Mouse (Mus musculus): ENCODE results near the gene Proz. TPM values are rescaled to one million over a fixed set of nuclear protein-coding genes. Genes with fewer than 3 reads are reported as not detected.
A peak's percentile ranks its signal among the peaks of the same experiment; 100 is the strongest.

Proz gene
- total and polyA plus RNA-seq, 3 experiments, result 0.12 to 0.54 TPM; not detected in 1

DNA sequence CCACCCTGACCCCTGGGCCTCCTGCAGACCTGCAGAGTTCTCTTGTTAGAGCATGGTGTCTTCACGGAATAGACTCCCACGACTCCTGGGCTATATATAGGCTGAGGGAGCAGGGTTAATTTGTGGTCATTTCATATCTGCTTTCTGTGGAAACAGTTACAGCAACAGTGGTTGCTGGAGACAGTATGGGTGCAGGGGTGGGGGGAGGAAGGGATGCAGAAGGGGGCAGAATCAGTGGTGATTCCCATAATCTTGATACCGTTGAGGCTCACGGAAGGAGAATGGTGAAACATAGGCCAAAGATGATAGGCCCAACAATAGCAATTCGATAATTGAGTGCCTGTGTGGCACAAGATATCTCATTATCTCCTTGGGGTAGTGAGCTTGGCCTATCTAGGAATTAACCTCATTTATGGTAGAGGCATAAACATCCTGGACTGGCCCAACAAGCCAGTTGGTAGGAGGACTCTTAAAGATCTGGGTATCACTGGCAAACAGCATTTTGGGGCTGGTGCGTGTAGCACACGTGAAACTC, 62.2 kb downstream of the Proz start (continued):
- TF ChIP-seq MEF2A (IDR thresholded peaks at IDR 0.05; ENCODE audit: extremely low read depth, insufficient replicate concordance, low read depth, low read length, poor library complexity, severe bottlenecking) (peak; percentile 98), TBP (IDR thresholded peaks at IDR 0.05; ENCODE audit: low read depth, low read length) (no peak; the same call in 1 of the 2 replicates), BHLHE40 (IDR thresholded peaks at IDR 0.05; ENCODE audit: borderline replicate concordance, low read depth, low read length) (peak; percentile 56; the same call in 1 of the 2 replicates), KAT2A (conservative IDR thresholded peaks at IDR 0.05; ENCODE audit: low read depth, low read length) (no peak), TAL1 (IDR thresholded peaks at IDR 0.05; ENCODE audit: low read length) (peak; percentile 74), MAX (IDR thresholded peaks at IDR 0.05; ENCODE audit: low read length) (no peak), JUND (IDR thresholded peaks at IDR 0.05; ENCODE audit: low read depth, low read length) (no peak), ETS1 (IDR thresholded peaks at IDR 0.05; ENCODE audit: low read depth, low read length) (peak; percentile 93), MXI1 (IDR thresholded peaks at IDR 0.05; ENCODE audit: low read depth, low read length) (peak; percentile 59), HCFC1 (IDR thresholded peaks at IDR 0.05; ENCODE audit: low read depth, low read length) (peak; percentile 26; the same call in 1 of the 2 replicates), ELF1 (IDR thresholded peaks at IDR 0.05; ENCODE audit: low read depth, low read length) (peak; percentile 27; the same call in 1 of the 2 replicates), ZNF384 (IDR thresholded peaks at IDR 0.05; ENCODE audit: low read depth, low read length) (no peak), UBTF (IDR thresholded peaks at IDR 0.05; ENCODE audit: borderline replicate concordance, insufficient read depth, low read depth, low read length) (no peak)

DNA sequence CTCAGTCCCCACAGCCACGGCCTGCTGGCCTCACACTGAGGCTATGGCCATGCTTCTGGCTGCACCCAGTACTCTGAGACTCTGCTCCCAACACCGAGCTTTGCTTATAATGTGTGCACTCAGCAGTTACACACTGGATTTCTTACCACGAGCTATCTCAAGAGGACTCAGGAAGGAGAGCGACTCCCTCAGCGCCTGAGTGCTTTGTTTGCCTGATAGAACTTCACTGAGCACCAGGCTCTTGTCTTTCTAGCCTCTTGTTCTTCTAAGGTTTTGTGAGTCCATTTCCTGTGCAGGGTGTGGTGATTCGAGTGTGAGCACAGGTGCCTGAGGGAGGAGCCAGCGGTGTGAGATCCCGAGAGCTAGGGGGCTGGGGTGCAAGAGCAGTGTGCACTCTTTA, 64.2 kb downstream of the Proz start:
- peaks cover 24 to 37% of the 10 kb centered on the region in 2 experiments for H3K36me3 ChIP-seq (ENCODE audit: control insufficient read depth in 1 of 2, insufficient read depth in 2 of 2, low read length in 2 of 2)
- no peak overlapping the region for H3K4me3 ChIP-seq (ENCODE audit: control insufficient read depth in 1 of 2, insufficient read depth in 1 of 2, low read depth in 2 of 2, low read length in 2 of 2)
- peaks cover 30 to 38% of the 10 kb centered on the region in 2 experiments for H3K4me1 ChIP-seq (ENCODE audit: control insufficient read depth in 1 of 2, insufficient read depth in 2 of 2, low read length in 2 of 2)
- no peaks in the 10 kb centered on the region for H3K27me3 ChIP-seq (ENCODE audit: control insufficient read depth in 1 of 2, insufficient read depth in 2 of 2, low read length in 2 of 2)
- no peak overlapping the region for H3K27ac ChIP-seq (ENCODE audit: control insufficient read depth, low read depth, low read length)
- no peaks in the 10 kb centered on the region for H3K9me3 ChIP-seq (replicated peaks; ENCODE audit: insufficient read depth, low read length)
- no peaks in the 10 kb centered on the region; the same call in 1 of the 2 replicates for H3K79me2 ChIP-seq (ENCODE audit: control insufficient read depth, insufficient read depth, low read length, poor library complexity)
- TF ChIP-seq POLR2AphosphoS5 (IDR thresholded peaks at IDR 0.05; ENCODE audit: borderline replicate concordance, low read depth, low read length) (no peak), TAL1 (IDR thresholded peaks at IDR 0.05; ENCODE audit: low read length) (no peak), GABPA (IDR thresholded peaks at IDR 0.05; ENCODE audit: low read depth, low read length) (no peak), UBTF (IDR thresholded peaks at IDR 0.05; ENCODE audit: borderline replicate concordance, insufficient read depth, low read depth, low read length) (no peak), MAX (IDR thresholded peaks at IDR 0.05; ENCODE audit: low read length) (no peak), POLR2A (IDR thresholded peaks at IDR 0.05; ENCODE audit: control insufficient read depth in 1 of 2, insufficient read depth in 1 of 2, low read depth in 1 of 2, low read length in 2 of 2, poor library complexity in 1 of 2) (no peak), SMC3 (IDR thresholded peaks at IDR 0.05; ENCODE audit: low read depth, low read length) (no peak), CHD2 (IDR thresholded peaks at IDR 0.05; ENCODE audit: low read length) (no peak), ZMIZ1 (IDR thresholded peaks at IDR 0.05; ENCODE audit: low read depth, low read length) (no peak), MYB (IDR thresholded peaks at IDR 0.05; ENCODE audit: low read depth, low read length) (no peak)
- no peak overlapping the region for H3K9ac ChIP-seq (ENCODE audit: control insufficient read depth, low read depth, low read length, poor library complexity, severe bottlenecking)
- no peak for DNase-seq (ENCODE audit: low read depth, low spot score)

Other genes with a start within 250 kb of the Proz start
- gene Mcf2l, start 187.1 kb upstream of the Proz start, total RNA-seq (2012; rRNA removed), result 1.2 and 1.8 TPM in 2 replicates
- 1 to 10 TPM in 1 of 2 experiments, not detected in 1; 3.6 TPM for gene Mcf2l, start 187.1 kb upstream of the Proz start, polyA plus RNA-seq (2012; ENCODE audit: insufficient read depth in 1 of 2, insufficient read length in 2 of 2, low read depth in 1 of 2, low replicate concordance in 2 of 2, missing spikeins in 1 of 2)
- gene F7, start 34.9 kb upstream of the Proz start, total RNA-seq (2012; rRNA removed), result not detected in 2 replicates
- gene F7, start 34.9 kb upstream of the Proz start, polyA plus RNA-seq (2012; ENCODE audit: insufficient read depth in 1 of 2, insufficient read length in 2 of 2, low read depth in 1 of 2, low replicate concordance in 2 of 2, missing spikeins in 1 of 2), result not detected
- 0.04 TPM in 1 of 2 replicates, not detected in the other for gene F10, start 23.6 kb upstream of the Proz start, total RNA-seq (2012; rRNA removed)
- gene F10, start 23.6 kb upstream of the Proz start, polyA plus RNA-seq (2012; ENCODE audit: insufficient read depth in 1 of 2, insufficient read length in 2 of 2, low read depth in 1 of 2, low replicate concordance in 2 of 2, missing spikeins in 1 of 2), result under 1 TPM in 1 of 2 experiments, not detected in 1; 0.03 TPM
- 45.1 and 50.1 TPM in 2 replicates for gene Pcid2, start 44.5 kb downstream of the Proz start, total RNA-seq (2012; rRNA removed)
- 10 to 100 TPM; 68.1 to 90.6 TPM for gene Pcid2, start 44.5 kb downstream of the Proz start, polyA plus RNA-seq (2012; ENCODE audit: insufficient read depth in 1 of 2, insufficient read length in 2 of 2, low read depth in 1 of 2, low replicate concordance in 2 of 2, missing spikeins in 1 of 2)
- gene Cul4a, start 44.7 kb downstream of the Proz start, total RNA-seq (2012; rRNA removed), result 62.3 and 81.4 TPM in 2 replicates
- gene Cul4a, start 44.7 kb downstream of the Proz start, polyA plus RNA-seq (2012; ENCODE audit: insufficient read depth in 1 of 2, insufficient read length in 2 of 2, low read depth in 1 of 2, low replicate concordance in 2 of 2, missing spikeins in 1 of 2), result 100 to 1,000 TPM in 1 of 2 experiments, 10 to 100 TPM in 1; 56.2 to 131 TPM
- 191 and 205 TPM in 2 replicates for gene Lamp1, start 98.2 kb downstream of the Proz start, total RNA-seq (2012; rRNA removed)
- 100 to 1,000 TPM; 109 to 233 TPM for gene Lamp1, start 98.2 kb downstream of the Proz start, polyA plus RNA-seq (2012; ENCODE audit: insufficient read depth in 1 of 2, insufficient read length in 2 of 2, low read depth in 1 of 2, low replicate concordance in 2 of 2, missing spikeins in 1 of 2)
- 8.2 and 11.9 TPM in 2 replicates for gene Grtp1, start 139.7 kb downstream of the Proz start, total RNA-seq (2012; rRNA removed)
- 10 to 100 TPM in 1 of 2 experiments, not detected in 1; 15.1 TPM for gene Grtp1, start 139.7 kb downstream of the Proz start, polyA plus RNA-seq (2012; ENCODE audit: insufficient read depth in 1 of 2, insufficient read length in 2 of 2, low read depth in 1 of 2, low replicate concordance in 2 of 2, missing spikeins in 1 of 2)
- gene Adprhl1, start 193.2 kb downstream of the Proz start, total RNA-seq (2012; rRNA removed), result not detected in 2 replicates
- gene Adprhl1, start 193.2 kb downstream of the Proz start, polyA plus RNA-seq (2012; ENCODE audit: insufficient read depth in 1 of 2, insufficient read length in 2 of 2, low read depth in 1 of 2, low replicate concordance in 2 of 2, missing spikeins in 1 of 2), result not detected
- 15.3 and 19.9 TPM in 2 replicates for gene Dcun1d2, start 227.2 kb downstream of the Proz start, total RNA-seq (2012; rRNA removed)
- 10 to 100 TPM in 1 of 2 experiments, not detected in 1; 19.1 TPM for gene Dcun1d2, start 227.2 kb downstream of the Proz start, polyA plus RNA-seq (2012; ENCODE audit: insufficient read depth in 1 of 2, insufficient read length in 2 of 2, low read depth in 1 of 2, low replicate concordance in 2 of 2, missing spikeins in 1 of 2)
- 9.3 and 11.8 TPM in 2 replicates for gene Tmco3, start 227.3 kb downstream of the Proz start, total RNA-seq (2012; rRNA removed)
- 10 to 100 TPM in 1 of 2 experiments, not detected in 1; 20.3 TPM for gene Tmco3, start 227.3 kb downstream of the Proz start, polyA plus RNA-seq (2012; ENCODE audit: insufficient read depth in 1 of 2, insufficient read length in 2 of 2, low read depth in 1 of 2, low replicate concordance in 2 of 2, missing spikeins in 1 of 2)

Data from MEL (cell line).